Mouse (Mus musculus): ENCODE measurements at regions not wholly inside any gene's neighbourhood (a gene's known extent, or its start where the extent isn't known, plus 50 kb on each side); places are given as distances from the start of the nearest gene placed in this dataset.

DNA sequence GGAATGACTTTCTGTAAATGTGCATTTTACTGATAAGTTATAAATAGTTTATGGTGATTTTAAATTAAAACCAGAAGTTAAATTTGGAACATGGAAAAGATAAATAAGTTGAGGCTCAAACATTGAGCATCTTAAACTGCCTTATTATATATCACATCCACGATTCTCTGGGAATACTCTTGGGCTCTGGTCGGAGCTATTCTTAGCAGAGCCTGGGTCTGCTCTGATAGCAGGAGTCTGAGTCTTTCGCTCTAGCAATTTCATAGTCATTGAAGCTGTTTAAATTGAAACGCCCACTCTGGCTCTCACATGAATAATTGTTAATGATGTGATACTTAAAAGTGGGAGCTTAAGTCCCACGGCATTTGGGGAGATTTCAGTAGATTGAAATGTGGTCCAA, 208.0 kb downstream of the Papss1 start:
- Histone ChIP-seq H3K9ac (no peak overlapping the region), H3K4me1 (no peaks in the 10 kb centered on the region), H3K9me3 (no peaks in the 10 kb centered on the region), H3K36me3 (replicated peaks) (no peaks in the 10 kb centered on the region), H3K27me3 (no peaks in the 10 kb centered on the region), H3K4me2 (no peak overlapping the region), H3K27ac (no peak overlapping the region), H3K4me3 (replicated peaks) (no peak overlapping the region)
- WGBS = 83% methylated on average over 5 of the region's 5 CpGs
- no peak for ATAC-seq (ENCODE audit: low FRiP score)

DNA sequence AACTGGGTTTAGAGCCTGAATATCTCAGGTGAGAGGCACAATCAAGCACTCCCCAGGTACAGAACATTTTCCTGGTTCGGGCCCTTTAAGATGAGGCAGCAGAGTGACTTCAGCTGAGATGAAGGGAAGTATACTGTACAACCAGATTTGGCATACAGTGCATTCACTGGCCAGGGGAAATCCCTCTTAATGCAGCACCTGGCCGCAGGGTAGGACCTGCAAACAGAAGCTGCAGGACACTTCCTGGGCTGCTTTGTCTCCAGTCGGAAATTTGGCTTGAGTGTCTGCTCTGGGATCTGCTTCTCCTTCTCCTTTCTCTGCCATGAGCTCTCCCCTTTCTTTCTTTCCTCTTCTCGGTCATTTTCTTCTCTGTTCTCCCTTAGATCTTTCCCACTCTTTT, 210.9 kb downstream of the Papss1 start:
- no peak overlapping the region for H3K27ac ChIP-seq
- H3K4me1 ChIP-seq = no peaks in the 10 kb centered on the region
- H3K36me3 ChIP-seq (replicated peaks) = no peaks in the 10 kb centered on the region
- no peak overlapping the region for H3K4me3 ChIP-seq (replicated peaks)
- no peaks in the 10 kb centered on the region for H3K9me3 ChIP-seq
- H3K9ac ChIP-seq = no peak overlapping the region
- no peak overlapping the region for H3K4me2 ChIP-seq
- WGBS = 75% methylated on average over 4 of the region's 4 CpGs
- H3K27me3 ChIP-seq = no peaks in the 10 kb centered on the region
- no peak for ATAC-seq (ENCODE audit: low FRiP score)

DNA sequence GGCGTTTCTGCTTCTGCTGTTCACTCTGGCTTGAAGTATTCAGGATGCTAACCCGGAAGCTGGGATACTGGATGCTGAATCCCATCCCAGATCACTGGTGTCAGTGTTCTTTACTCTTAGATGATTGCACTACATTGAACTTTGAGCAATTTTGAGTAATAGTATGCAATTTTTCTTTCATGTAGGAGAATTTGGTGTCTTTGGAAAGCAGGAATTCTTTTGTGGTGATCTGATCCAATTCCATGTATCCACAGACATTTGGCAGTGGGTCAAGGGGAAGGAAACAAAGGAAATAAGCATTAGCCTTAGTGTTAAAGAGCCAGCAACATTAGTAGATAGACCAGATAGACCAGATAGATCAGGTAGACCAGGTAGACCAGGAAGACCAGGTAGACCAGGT, 212.1 kb downstream of the Papss1 start:
- Histone ChIP-seq H3K36me3 (replicated peaks) (no peaks in the 10 kb centered on the region), H3K27me3 (no peaks in the 10 kb centered on the region), H3K9me3 (no peaks in the 10 kb centered on the region), H3K4me3 (replicated peaks) (no peak overlapping the region), H3K4me2 (no peak overlapping the region), H3K9ac (no peak overlapping the region), H3K27ac (no peak overlapping the region), H3K4me1 (no peaks in the 10 kb centered on the region)
- 84% methylated on average over 2 of the region's 2 CpGs for WGBS
- ATAC-seq (ENCODE audit: low FRiP score) = no peak

DNA sequence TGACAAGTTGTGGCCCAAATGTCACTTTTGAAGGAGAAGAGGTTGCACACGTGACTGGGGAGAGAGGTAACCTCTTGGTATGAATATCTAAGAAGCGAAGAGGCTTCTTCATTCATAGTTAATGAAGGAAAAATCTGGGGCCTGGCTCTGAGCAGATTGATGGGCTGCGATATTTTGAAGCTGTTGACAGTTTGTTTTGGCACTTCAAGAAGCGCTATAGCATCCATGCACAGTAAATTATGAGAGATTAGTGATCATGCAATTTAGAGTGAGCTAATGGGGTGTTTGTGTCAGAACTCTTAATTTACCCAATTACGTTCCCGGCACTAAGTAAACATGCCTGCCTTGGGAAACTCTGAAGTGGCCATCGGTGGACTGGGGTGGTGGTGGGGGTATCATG, 215.2 kb downstream of the Papss1 start:
- 73% methylated on average over 7 of the region's 7 CpGs for WGBS
- H3K9me3 ChIP-seq = no peaks in the 10 kb centered on the region
- no peak overlapping the region for H3K9ac ChIP-seq
- no peaks in the 10 kb centered on the region for H3K36me3 ChIP-seq (replicated peaks)
- H3K27me3 ChIP-seq = no peaks in the 10 kb centered on the region
- no peak overlapping the region for H3K4me2 ChIP-seq
- no peaks in the 10 kb centered on the region for H3K4me1 ChIP-seq
- no peak overlapping the region for H3K27ac ChIP-seq
- H3K4me3 ChIP-seq (replicated peaks) = no peak overlapping the region
- no peak for ATAC-seq (ENCODE audit: low FRiP score)

DNA sequence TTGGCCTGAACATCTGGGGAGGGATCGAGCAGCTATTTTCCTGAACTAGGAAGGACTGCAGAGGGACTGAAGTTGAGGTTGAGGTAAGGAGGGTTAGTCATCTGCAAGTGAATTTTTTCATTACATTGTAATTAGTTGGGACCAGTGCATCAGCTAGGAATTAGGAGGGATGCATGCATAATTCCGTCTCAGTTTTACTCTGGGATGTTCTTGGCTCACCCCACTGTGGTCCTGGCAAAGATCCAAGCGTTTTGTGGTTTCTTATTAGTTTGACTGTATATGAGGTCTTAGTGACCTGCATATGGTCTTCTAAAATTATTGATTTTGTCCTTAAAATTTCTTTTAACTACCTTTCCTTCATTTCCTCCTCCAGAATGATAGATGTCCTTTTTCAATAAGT, 221.0 kb downstream of the Papss1 start:
- ATAC-seq (ENCODE audit: low FRiP score) = no peak
- no peak overlapping the region for H3K27ac ChIP-seq

DNA sequence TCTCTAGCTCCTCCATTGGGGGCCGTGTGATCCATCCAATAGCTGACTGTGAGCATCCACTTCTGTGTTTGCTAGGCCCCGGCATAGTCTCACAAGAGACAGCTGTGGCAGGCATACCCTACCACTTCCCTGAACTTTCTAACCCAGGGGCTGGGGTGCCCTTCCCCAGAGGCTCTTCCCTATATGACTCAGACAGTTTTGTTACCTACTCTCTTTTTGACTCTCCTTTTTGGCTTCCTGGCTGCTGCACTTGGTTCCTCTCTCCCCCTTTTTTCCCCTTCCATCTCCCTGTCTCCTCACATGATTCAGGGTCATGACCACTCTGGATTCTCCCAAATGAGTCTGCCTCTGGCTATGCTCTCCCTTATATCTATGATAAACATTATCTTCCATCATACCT, 223.8 kb downstream of the Papss1 start:
- Histone ChIP-seq H3K4me1 (no peaks in the 10 kb centered on the region), H3K9me3 (no peaks in the 10 kb centered on the region), H3K9ac (no peak overlapping the region), H3K27ac (no peak overlapping the region), H3K4me3 (replicated peaks) (no peak overlapping the region), H3K4me2 (no peak overlapping the region), H3K36me3 (replicated peaks) (no peaks in the 10 kb centered on the region), H3K27me3 (no peaks in the 10 kb centered on the region)
- no peak for ATAC-seq (ENCODE audit: low FRiP score)
- 81% methylated on average over 2 of the region's 2 CpGs for WGBS

More for the DNA sequence above, 221.0 kb downstream of the Papss1 start:
- 80% methylated on average over 3 of the region's 3 CpGs for WGBS
- no peaks in the 10 kb centered on the region for H3K4me1 ChIP-seq
- H3K36me3 ChIP-seq (replicated peaks) = no peaks in the 10 kb centered on the region
- no peak overlapping the region for H3K9ac ChIP-seq
- H3K4me2 ChIP-seq = no peak overlapping the region
- no peak overlapping the region for H3K4me3 ChIP-seq (replicated peaks)
- no peaks in the 10 kb centered on the region for H3K9me3 ChIP-seq
- H3K27me3 ChIP-seq = no peaks in the 10 kb centered on the region

DNA sequence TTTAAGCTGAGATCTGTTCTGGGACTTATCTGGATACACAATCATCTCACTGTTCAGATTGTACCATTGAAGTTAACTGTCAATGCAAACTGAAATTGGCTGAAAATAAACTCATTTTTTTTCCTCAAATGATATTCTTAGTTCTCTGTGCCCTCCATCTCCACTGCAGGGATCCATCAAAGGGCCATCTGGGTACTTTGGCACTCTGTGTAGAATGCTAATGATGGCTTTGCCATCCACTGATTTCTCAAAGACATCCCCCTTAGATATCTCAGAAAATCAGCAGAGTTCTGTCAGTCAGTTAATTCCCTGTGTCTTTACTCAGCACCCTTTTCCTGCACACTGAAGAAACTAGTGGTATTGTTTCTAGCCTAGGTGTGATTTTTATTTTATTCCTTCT, 224.6 kb downstream of the Papss1 start:
- Histone ChIP-seq H3K4me2 (no peak overlapping the region), H3K9me3 (no peaks in the 10 kb centered on the region), H3K4me1 (no peaks in the 10 kb centered on the region), H3K4me3 (replicated peaks) (no peak overlapping the region), H3K36me3 (replicated peaks) (no peaks in the 10 kb centered on the region), H3K27me3 (no peaks in the 10 kb centered on the region), H3K9ac (no peak overlapping the region), H3K27ac (no peak overlapping the region)
- ATAC-seq (ENCODE audit: low FRiP score) = no peak

DNA sequence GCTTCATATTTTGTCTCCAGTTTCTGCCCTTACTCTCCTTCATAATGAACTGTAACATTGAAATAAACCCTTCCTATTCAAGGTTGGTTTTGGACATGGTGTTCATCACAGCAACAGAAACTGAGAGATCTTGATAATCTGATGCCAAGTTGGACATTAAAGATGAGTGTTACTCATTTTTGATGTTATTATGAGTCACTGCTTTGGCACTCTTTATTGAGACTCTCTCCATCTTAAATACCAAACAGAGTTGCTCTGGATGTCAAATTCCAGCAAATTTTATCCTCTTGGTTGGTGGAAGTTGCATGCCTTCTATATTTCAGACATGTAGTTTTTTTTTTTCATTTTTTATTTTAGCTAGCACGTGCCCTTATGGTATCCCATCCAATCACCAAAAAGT, 229.5 kb downstream of the Papss1 start:
- no peak for ATAC-seq (ENCODE audit: low FRiP score)
- H3K4me3 ChIP-seq (replicated peaks) = no peak overlapping the region
- H3K36me3 ChIP-seq (replicated peaks) = no peaks in the 10 kb centered on the region
- no peak overlapping the region for H3K4me2 ChIP-seq
- no peak overlapping the region for H3K9ac ChIP-seq
- no peaks in the 10 kb centered on the region for H3K4me1 ChIP-seq
- H3K9me3 ChIP-seq = no peaks in the 10 kb centered on the region
- no peak overlapping the region for H3K27ac ChIP-seq
- 90% methylated on average over 1 of the region's 1 CpGs for WGBS
- H3K27me3 ChIP-seq = no peaks in the 10 kb centered on the region

DNA sequence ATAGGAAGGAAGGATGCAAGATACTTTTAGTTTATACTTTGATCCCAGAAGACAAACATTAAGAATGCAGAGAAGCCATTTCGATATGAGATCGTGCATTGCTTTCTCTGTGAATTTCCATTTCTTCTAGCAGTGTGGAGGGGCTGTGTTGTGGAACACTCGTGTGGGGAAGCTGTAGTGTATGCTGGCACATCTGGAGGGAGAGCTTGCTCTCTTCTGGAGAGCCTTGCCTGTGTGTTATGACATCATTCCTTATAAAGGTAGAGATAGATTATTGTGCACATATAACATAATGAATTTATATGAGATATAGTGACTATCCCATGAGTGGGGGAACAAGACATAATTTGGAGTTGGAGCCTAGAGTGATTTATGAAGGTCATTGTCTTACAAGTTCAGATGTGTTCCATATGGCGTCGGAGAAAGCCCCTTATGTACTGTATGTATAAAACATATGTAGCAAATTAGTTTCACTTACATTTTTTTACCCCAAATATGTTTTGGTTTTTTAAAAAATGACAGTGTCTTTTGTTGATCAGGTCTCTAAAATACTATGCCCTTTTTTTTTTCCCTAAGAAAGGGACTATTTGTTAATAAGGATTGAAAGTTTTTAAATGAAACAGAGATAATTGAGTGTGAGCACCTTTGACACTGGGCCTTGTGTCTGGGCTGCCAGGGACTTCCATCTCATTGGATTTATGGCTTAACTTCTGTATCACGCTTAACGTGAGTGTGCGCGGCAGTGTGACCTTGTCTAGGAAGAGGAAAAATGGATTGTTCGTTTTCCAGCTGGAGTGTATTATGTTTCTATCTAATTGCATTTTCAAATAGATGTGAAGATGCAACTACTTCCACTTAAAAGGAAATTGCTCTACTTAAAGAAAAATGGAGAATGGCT, 230.8 kb downstream of the Papss1 start:
- 83% methylated on average over 10 of the region's 10 CpGs for WGBS
- ATAC-seq (ENCODE audit: low FRiP score) = no peak

DNA sequence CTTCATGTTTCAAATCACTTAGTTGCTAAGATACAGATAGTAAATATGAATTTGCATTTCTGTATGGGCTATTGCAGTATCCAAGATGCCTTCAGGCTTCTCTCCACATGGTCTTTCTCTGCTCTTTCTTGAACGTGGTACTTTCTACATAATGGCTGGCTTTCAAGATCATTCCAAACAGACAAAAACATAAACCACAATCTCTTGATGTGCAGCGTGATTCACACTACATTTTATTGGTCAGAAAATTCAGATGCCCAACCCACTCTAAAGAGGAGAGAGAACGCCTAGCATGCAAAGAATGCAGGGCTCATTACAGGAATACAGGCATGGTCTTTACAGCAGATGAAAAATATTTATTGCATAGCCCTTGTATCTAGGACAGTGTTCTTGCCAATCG, 235.2 kb downstream of the Papss1 start:
- H3K9ac ChIP-seq = no peak overlapping the region
- no peak overlapping the region for H3K4me2 ChIP-seq
- no peaks in the 10 kb centered on the region for H3K9me3 ChIP-seq
- no peak for ATAC-seq (ENCODE audit: low FRiP score)
- H3K27ac ChIP-seq = no peak overlapping the region
- H3K27me3 ChIP-seq = no peaks in the 10 kb centered on the region
- H3K4me3 ChIP-seq (replicated peaks) = no peak overlapping the region
- no peaks in the 10 kb centered on the region for H3K4me1 ChIP-seq
- WGBS = 83% methylated on average over 4 of the region's 4 CpGs
- H3K36me3 ChIP-seq (replicated peaks) = no peaks in the 10 kb centered on the region

More for the DNA sequence above, 230.8 kb downstream of the Papss1 start:
- H3K27me3 ChIP-seq = no peaks in the 10 kb centered on the region
- H3K9ac ChIP-seq = no peak overlapping the region
- no peaks in the 10 kb centered on the region for H3K9me3 ChIP-seq
- H3K36me3 ChIP-seq (replicated peaks) = no peaks in the 10 kb centered on the region
- no peak overlapping the region for H3K27ac ChIP-seq
- no peaks in the 10 kb centered on the region for H3K4me1 ChIP-seq
- H3K4me2 ChIP-seq = no peak overlapping the region
- H3K4me3 ChIP-seq (replicated peaks) = no peak overlapping the region

DNA sequence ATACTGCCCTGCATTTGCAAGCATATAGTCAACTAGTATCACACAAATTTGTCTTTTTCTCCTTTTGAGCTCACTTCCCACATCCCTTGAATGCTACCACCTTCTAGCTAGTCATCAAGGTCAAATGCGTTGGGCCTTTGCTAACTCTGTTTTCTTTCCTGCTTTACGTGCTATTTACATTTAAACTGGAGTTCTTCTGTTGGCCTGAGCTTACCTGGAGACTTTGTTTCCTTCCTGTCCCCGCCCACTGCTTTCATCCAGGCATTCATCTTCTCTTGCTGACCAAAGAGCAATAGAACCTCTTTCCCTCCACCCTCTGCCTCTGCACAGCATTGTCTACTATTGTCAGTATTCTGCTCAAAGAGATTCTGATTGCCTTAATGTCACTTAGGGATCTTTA, 237.0 kb downstream of the Papss1 start:
- Histone ChIP-seq H3K4me3 (replicated peaks) (no peak overlapping the region), H3K27me3 (no peaks in the 10 kb centered on the region), H3K9ac (no peak overlapping the region), H3K4me1 (no peaks in the 10 kb centered on the region), H3K27ac (no peak overlapping the region), H3K9me3 (no peaks in the 10 kb centered on the region), H3K4me2 (no peak overlapping the region), H3K36me3 (replicated peaks) (no peaks in the 10 kb centered on the region)
- WGBS = 68% methylated on average over 3 of the region's 3 CpGs
- no peak for ATAC-seq (ENCODE audit: low FRiP score)

DNA sequence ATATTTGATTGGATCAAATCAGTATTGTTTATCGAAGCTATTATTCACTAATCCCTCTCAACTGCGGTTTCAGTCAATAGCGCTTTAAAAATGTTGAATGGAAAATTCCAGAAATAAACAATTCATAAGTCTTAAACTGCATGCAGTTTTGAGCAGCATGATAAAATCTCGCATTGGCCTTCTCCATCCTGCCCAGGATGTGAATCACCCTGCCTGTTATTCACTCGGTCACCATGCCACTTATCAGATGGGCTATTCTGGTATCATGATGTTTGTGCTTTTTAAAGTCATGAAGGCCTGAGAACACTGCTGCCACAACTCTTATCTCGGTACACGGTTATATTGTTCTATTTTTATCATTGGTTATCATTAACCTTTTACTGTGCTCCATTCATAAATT, 238.3 kb downstream of the Papss1 start:
- Histone ChIP-seq H3K4me1 (no peaks in the 10 kb centered on the region), H3K27ac (no peak overlapping the region), H3K4me3 (replicated peaks) (no peak overlapping the region), H3K9ac (no peak overlapping the region), H3K9me3 (no peaks in the 10 kb centered on the region), H3K36me3 (replicated peaks) (no peaks in the 10 kb centered on the region), H3K27me3 (no peaks in the 10 kb centered on the region), H3K4me2 (no peak overlapping the region)
- 87% methylated on average over 7 of the region's 7 CpGs for WGBS
- no peak for ATAC-seq (ENCODE audit: low FRiP score)

DNA sequence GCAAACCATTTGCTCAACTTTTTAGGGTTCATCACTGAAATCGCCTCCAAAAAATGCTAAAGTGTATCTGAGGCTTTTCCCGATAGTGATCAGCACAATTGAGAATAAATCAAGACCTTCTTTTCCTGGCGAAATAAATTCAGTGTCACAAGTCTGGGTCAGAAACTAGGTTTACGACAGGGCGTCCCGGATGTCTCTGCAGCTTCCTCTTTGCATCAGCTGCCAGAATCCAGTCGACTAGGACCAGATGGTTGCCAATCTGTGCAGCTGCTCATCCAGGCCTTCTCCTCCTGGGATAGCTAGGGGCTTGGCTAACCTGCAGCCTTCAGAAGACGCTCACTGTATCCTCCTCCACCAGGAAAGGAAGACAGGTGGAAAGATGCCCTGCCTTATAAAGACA, 243.6 kb downstream of the Papss1 start:
- WGBS = 89% methylated on average over 8 of the region's 8 CpGs
- ATAC-seq (ENCODE audit: low FRiP score) = no peak
- H3K4me3 ChIP-seq (replicated peaks) = no peak overlapping the region
- no peaks in the 10 kb centered on the region for H3K27me3 ChIP-seq
- H3K27ac ChIP-seq = no peak overlapping the region
- H3K36me3 ChIP-seq (replicated peaks) = no peaks in the 10 kb centered on the region
- no peaks in the 10 kb centered on the region for H3K4me1 ChIP-seq
- H3K9ac ChIP-seq = no peak overlapping the region
- no peak overlapping the region for H3K4me2 ChIP-seq
- no peaks in the 10 kb centered on the region for H3K9me3 ChIP-seq
